Mouse (Mus musculus) spleen, adult 2 months (tissue): ENCODE measurements around the gene Klhl36. TPM values are rescaled to one million over a fixed set of nuclear protein-coding genes. Genes with fewer than 3 reads are reported as not detected.

ENCODE experiments used
- DNase-seq, 2 experiments: peaks; one replicate each; pipeline versions ENCODE4 v3.0.0 to v3.0.0-alpha.2; 2012 to 2021; ENCODE audit warnings: low spot score in 2 of 2, low read depth in 1 of 2
- H3K27ac ChIP-seq: fragments of 200-500 bp; 2 replicates; pipeline ENCODE4 v1.5.1; 2012; ENCODE audit warnings: low read length, inconsistent platforms; ENCODE audit not compliant: insufficient read depth
- H3K27me3 ChIP-seq: fragments of 200-500 bp; 2 replicates; pipeline ENCODE4 v1.6.1; 2012; ENCODE audit warnings: mild to moderate bottlenecking, moderate library complexity, low read length, inconsistent platforms; ENCODE audit not compliant: control insufficient read depth, insufficient read depth
- H3K36me3 ChIP-seq: fragments of 200-500 bp; 2 replicates; pipeline ENCODE4 v1.6.1; 2012; ENCODE audit warnings: mild to moderate bottlenecking, low read length, inconsistent platforms; ENCODE audit not compliant: control insufficient read depth, insufficient read depth
- H3K4me1 ChIP-seq: fragments of 200-500 bp; 2 replicates; pipeline ENCODE4 v1.6.1; 2011; ENCODE audit warnings: inconsistent platforms; ENCODE audit not compliant: control insufficient read depth, insufficient read depth, insufficient read length
- H3K4me3 ChIP-seq: fragments of 200-500 bp; 2 replicates; pipeline ENCODE4 v1.5.1; 2011; ENCODE audit warnings: mild to moderate bottlenecking, inconsistent platforms; ENCODE audit not compliant: insufficient read depth, insufficient read length; ENCODE audit errors: extremely low read depth
- CTCF ChIP-seq: fragments of 200-500 bp; IDR thresholded peaks from 2 replicates; pipeline ENCODE4 v1.5.1; 2011; ENCODE audit warnings: mild to moderate bottlenecking, inconsistent platforms; ENCODE audit not compliant: insufficient read depth, insufficient read length, insufficient replicate concordance; ENCODE audit errors: extremely low read depth
- POLR2A ChIP-seq: fragments of 200-500 bp; IDR thresholded peaks from 2 replicates; pipeline ENCODE4 v1.6.1; 2011; ENCODE audit warnings: low read depth, low read length, inconsistent platforms
- WGBS: fragments of 180-500 bp; shearing (Covaris S2); methylation state at CpG from one replicate; pipeline ENCODE4 v1.1.7; 2018; 5-methylcytosine and 5-hydroxymethylcytosine counted together
- polyA plus RNA-seq: library from polyadenylated mRNA; depleted of rRNA; stranded (reverse); fragments of >200 nt; gene quantifications from 2 replicates; pipeline ENCODE4 v1.2.3, GENCODE M21; 2012

Gene Klhl36
- polyA plus RNA-seq, 1 experiment, result 27.2 TPM

DNA sequence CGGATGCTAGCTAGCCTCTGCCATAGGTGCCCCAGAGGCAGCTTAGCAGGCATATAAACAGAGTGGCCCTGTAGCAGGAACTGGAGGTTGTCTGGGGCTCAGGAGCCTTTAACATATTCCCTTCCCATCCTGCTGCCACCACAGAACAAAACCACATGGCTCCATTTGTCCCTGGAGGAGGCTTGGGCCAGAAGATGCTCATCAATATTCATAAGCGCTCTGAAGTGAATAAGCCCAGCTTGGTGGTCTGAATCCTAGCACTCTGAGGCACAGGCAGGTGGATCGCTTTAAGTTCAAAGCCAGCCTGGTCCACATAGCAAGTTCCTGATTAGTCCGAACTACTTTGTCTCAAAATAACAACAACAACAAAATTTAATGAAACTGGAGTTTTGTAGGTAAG is 25.9 kb downstream of the Klhl36 start:
- no peaks in the 10 kb centered on the region for H3K4me1 ChIP-seq
- H3K27ac ChIP-seq, result no peak overlapping the region
- H3K27me3 ChIP-seq, result no peaks in the 10 kb centered on the region
- TF ChIP-seq CTCF, result no peak
- TF ChIP-seq POLR2A, result no peak
- no peak overlapping the region for H3K4me3 ChIP-seq
- WGBS, result 84% methylated on average over 4 of the region's 4 CpGs
- no peak for DNase-seq
- no peaks in the 10 kb centered on the region for H3K36me3 ChIP-seq

DNA sequence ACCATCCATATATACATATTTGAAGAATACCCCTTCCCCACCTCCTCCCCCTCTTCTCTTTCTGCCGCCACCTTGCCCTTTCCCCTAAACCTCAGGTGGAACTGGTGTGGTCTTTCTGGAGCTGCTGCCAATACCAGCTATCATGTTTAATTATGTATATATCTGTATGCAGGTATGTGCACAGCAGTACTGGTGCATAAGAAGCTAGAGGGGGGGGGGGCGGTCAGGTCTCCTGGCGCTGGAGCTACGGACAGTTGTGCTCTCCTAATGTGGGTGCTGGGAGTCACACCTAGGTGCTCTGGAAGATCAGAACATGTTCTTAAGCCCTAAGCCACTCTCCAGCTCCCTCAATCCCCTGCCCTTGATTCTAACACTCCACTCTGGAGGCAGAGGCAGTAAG is 35.0 kb downstream of the Klhl36 start:
- peaks cover 2% of the 10 kb centered on the region; the same call in 1 of the 2 replicates for H3K4me1 ChIP-seq
- H3K36me3 ChIP-seq, result no peaks in the 10 kb centered on the region
- no peak for DNase-seq
- H3K4me3 ChIP-seq, result no peak overlapping the region
- H3K27me3 ChIP-seq, result no peaks in the 10 kb centered on the region
- no peak overlapping the region for H3K27ac ChIP-seq
- 90% methylated on average over 4 of the region's 4 CpGs for WGBS
- TF ChIP-seq POLR2A (no peak), CTCF (no peak)

DNA sequence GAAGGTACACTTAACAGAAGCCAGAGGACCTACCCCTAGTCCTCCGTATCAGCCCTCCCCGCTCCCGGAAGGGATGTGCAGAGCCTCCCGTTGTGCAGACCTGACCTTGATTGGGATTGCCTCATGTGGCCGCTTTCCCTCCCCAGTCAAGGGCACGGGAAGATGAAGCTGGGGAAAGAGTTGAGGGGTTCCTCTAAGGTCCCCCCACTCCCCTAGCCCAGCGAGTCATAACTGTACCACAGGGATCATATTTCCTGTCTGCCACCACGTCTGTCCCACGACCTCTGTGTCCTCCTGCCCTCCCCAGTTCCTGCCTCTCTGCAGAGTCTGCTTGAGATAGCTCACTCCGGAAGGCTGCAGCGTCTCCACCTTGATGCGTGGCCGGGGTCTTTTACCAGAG is 35.9 kb downstream of the Klhl36 start:
- Histone ChIP-seq H3K27me3 (no peaks in the 10 kb centered on the region), H3K27ac (no peak overlapping the region), H3K4me3 (no peak overlapping the region), H3K4me1 (peaks cover 2% of the 10 kb centered on the region; the same call in 1 of the 2 replicates), H3K36me3 (no peaks in the 10 kb centered on the region)
- WGBS, result 16% methylated on average over 13 of the region's 13 CpGs
- DNase-seq, result no peak
- TF ChIP-seq POLR2A (no peak), CTCF (no peak)

DNA sequence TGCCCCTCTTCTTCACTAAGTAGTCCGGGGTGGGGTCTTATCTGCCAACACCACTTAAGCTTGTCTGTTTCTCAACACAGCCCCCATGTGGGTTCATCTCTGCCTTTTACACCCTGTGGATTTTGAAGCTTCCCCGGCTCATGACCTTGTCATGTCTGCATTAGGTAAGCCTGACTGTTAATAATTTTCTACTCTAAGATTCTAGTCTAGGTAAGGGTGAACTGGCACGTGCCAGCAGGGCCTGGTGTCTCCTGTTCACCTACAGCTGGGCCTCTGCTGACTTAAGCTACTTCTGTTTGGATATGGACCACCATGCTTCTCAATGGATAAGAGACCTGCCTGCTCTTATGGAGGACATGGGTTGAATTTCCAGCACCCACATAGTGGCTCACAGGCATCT is 39.3 kb downstream of the Klhl36 start:
- TF ChIP-seq POLR2A (no peak), CTCF (no peak)
- no peak for DNase-seq
- Histone ChIP-seq H3K36me3 (no peaks in the 10 kb centered on the region), H3K4me3 (no peak overlapping the region), H3K27me3 (no peaks in the 10 kb centered on the region), H3K4me1 (peaks cover 2% of the 10 kb centered on the region; the same call in 1 of the 2 replicates), H3K27ac (no peak overlapping the region)
- WGBS, result 83% methylated on average over 3 of the region's 3 CpGs

DNA sequence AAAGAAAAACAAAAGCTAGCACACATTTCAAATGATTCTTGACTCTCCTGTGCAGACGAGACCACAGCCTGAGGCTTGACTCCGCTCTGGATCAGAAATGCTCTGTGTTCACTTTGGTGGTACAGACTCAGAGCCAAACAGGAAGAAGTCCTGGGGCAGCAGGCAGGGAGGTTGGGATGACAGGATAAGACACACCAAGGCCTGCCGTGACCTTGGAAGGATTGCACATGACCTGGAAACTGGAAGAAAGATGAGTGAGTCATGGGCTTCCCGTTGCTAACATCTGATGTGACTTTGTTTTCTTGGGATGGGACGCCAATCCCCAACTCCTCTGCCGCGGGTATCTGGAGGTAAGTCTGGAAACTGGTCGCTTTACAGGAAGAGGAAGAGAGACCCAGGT is 39.9 kb downstream of the Klhl36 start:
- Histone ChIP-seq H3K27ac (no peak overlapping the region), H3K4me1 (peaks cover 2% of the 10 kb centered on the region; the same call in 1 of the 2 replicates), H3K27me3 (no peaks in the 10 kb centered on the region), H3K36me3 (no peaks in the 10 kb centered on the region), H3K4me3 (no peak overlapping the region)
- no peak for DNase-seq
- WGBS, result 75% methylated on average over 8 of the region's 8 CpGs
- TF ChIP-seq CTCF (no peak), POLR2A (no peak)

DNA sequence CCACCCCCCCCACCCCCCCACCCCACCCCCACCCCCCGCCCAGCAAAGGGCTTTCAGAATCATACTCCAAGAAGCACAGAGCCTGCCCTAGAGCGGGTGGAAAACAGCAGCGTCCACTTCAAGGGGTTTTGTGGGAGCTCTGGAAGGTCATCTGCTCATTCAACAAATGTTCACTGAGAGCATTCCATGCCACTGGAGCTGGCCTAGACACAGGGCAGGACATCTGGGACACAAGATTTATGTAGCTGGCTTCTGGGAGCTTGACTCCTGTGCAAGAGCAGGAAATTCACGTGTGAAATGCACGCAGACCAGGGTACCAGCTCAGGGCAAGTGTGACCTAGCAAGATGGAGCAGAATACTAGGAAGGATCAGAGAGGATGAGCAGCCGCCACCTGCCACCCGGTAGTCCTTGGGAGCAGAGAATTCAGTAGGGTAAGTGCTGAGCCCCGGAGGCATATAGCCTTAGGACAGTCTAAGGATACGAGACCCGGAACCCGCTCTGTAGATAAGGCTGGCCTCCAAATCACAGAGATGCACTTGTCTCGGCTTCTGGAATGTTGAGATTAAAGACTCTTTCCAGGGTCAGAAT is 42.4 kb downstream of the Klhl36 start:
- no peak overlapping the region for H3K27ac ChIP-seq
- no peak for DNase-seq
- no peaks in the 10 kb centered on the region for H3K36me3 ChIP-seq
- TF ChIP-seq CTCF (no peak), POLR2A (no peak)
- H3K4me3 ChIP-seq, result no peak overlapping the region
- 81% methylated on average over 12 of the region's 12 CpGs for WGBS
- no peaks in the 10 kb centered on the region for H3K4me1 ChIP-seq
- no peaks in the 10 kb centered on the region for H3K27me3 ChIP-seq

DNA sequence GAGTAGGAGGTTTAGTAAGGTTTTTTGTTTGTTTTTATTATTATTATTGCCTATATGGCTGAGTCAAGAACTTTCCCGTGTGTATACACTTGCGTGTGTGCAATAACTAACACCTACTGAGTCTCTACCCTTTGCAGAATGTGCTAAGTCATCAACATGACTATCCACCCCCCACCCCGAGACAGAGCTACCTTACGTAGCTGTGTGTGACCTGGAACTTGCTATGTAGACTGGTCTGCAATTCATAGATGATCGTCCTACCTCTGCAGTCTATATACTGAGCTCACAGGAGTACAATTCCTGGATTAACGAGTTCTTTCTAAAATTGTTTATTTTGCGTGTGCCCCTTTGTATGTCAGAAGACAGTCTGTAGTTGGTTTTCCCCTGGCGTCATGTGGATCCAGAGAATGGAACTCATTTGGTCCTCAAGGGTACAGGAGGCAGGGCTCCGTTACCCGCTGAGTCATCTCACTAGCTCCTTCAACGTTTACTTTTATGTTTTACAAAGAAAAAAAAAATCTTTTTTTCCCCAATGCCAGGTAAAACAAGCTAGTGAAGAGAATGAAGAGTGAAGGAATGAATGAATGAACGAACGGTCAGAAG is 48.0 kb downstream of the Klhl36 start, which contains the start of gene Usp10:
Gene Usp10 (plus strand): TSS at position 417 of the 603 bp plus-strand sequence.
- Histone ChIP-seq H3K4me3 (peak within 1 kb of the TSS; percentile 100), H3K27ac (peak within 1 kb of the TSS; percentile 97), H3K36me3 (no peaks in the 10 kb centered on the region), H3K27me3 (no peaks in the 10 kb centered on the region), H3K4me1 (peaks cover 8% of the 10 kb centered on the region; the same call in 1 of the 2 replicates)
- no peak for TF ChIP-seq POLR2A
- no peak for TF ChIP-seq CTCF
- DNase-seq, result no peak
- WGBS, result 26% methylated on average over 13 of the region's 13 CpGs
